Mouse (Mus musculus): ENCODE measurements around the gene Gna15.

- TF ChIP-seq POLR2A (IDR thresholded peaks at IDR 0.05; ENCODE audit: low read depth, low read length) (no peak), CTCF (IDR thresholded peaks at IDR 0.05; ENCODE audit: borderline replicate concordance, insufficient read depth, low read length) (no peak)
Observed at GRCm38 (mm10) chr10:81460951-81461350, 63.1 kb downstream of the Gna15 start.
